Mouse (Mus musculus) stomach, postnatal 0 days (tissue): ENCODE data around the gene Aph1a. TPM values are rescaled to one million over a fixed set of nuclear protein-coding genes. Genes with fewer than 3 reads are reported as not detected.

Source experiments
- ATAC-seq: fragments of 200-750 bp; cut with Nextera tagmentation; 2 replicates; pipeline ENCODE4 v1.8.0; 2017; ENCODE audit not compliant: low FRiP score, low TSS enrichment
- DNase-seq: peaks from one replicate; pipeline ENCODE4 v3.0.0-alpha.2; 2016; ENCODE audit warnings: low spot score
- H3K27ac ChIP-seq: fragments of 300-500 bp; sonication (generic); replicated peaks from 2 replicates; pipeline ENCODE4 v1.5.1; 2014; ENCODE audit warnings: mild to moderate bottlenecking, control low read depth
- H3K27me3 ChIP-seq: fragments of 300-500 bp; sonication (generic); 2 replicates; pipeline ENCODE4 v1.6.1; 2014; ENCODE audit warnings: low read length; ENCODE audit not compliant: control insufficient read depth, insufficient read depth
- H3K36me3 ChIP-seq: fragments of 300-500 bp; sonication (generic); 2 replicates; pipeline ENCODE4 v1.6.1; 2014; ENCODE audit warnings: low read length, mixed read lengths; ENCODE audit not compliant: control insufficient read depth, insufficient read depth
- H3K4me1 ChIP-seq: fragments of 300-500 bp; sonication (generic); replicated peaks from 2 replicates; pipeline ENCODE4 v1.6.1; 2014; ENCODE audit warnings: antibody characterized with exemption; ENCODE audit not compliant: control insufficient read depth, insufficient read depth
- H3K4me2 ChIP-seq: fragments of 300-500 bp; sonication (generic); replicated peaks from 2 replicates; pipeline ENCODE4 v1.6.1; 2014; ENCODE audit warnings: low read depth, mild to moderate bottlenecking, control low read depth, moderate library complexity
- H3K4me3 ChIP-seq: fragments of 300-500 bp; sonication (generic); 2 replicates; pipeline ENCODE4 v1.5.1; 2014; ENCODE audit warnings: low read depth, low read length, control low read depth
- H3K9ac ChIP-seq: fragments of 300-500 bp; sonication (generic); 2 replicates; pipeline ENCODE4 v1.6.1; 2014; ENCODE audit warnings: mild to moderate bottlenecking, low read length, control low read depth, mixed read lengths
- H3K9me3 ChIP-seq: fragments of 300-500 bp; sonication (generic); 2 replicates; pipeline ENCODE4 v1.6.1; 2016; ENCODE audit warnings: low read length; ENCODE audit not compliant: control insufficient read depth
- CTCF ChIP-seq: IDR thresholded peaks from 2 replicates; pipeline ENCODE4 v1.5.1; 2016; ENCODE audit warnings: antibody characterized with exemption, low read depth, mild to moderate bottlenecking, moderate library complexity
- EP300 ChIP-seq: optimal IDR thresholded peaks from 2 replicates; pipeline ENCODE3; 2016; ENCODE audit warnings: antibody characterized with exemption
- WGBS: fragments of 180-500 bp; shearing (Covaris S2); extraction: QIAGEN DNeasy Blood & Tissue Kit; methylation state at CpG from one replicate; pipeline ENCODE4 v1.1.7; 2014; 5-methylcytosine and 5-hydroxymethylcytosine counted together
- polyA plus RNA-seq: library from polyadenylated mRNA; unstranded; fragments of >200 nt; fragmentation: Nextera tagmentation; extraction: Ambion mirVana; gene quantifications from 2 replicates; pipeline ENCODE4 v1.2.1, GENCODE M21; 2015

The Aph1a gene
- polyA plus RNA-seq, 1 experiment from 2014 or later, result 37.6 TPM

GRCm38 (mm10) chr3:95881979-95882815 is 11.6 kb upstream of the Aph1a start, which contains the start of gene Ciart:
Gene Ciart, minus strand, starts transcription at chr3:95882251.
- Histone ChIP-seq H3K9ac (peak within 1 kb of the TSS; percentile 58), H3K9me3 (no peaks in the 10 kb centered on the region), H3K4me2 (peak within 1 kb of the TSS; percentile 80), H3K27me3 (no peaks in the 10 kb centered on the region), H3K4me3 (peak within 1 kb of the TSS; percentile 48), H3K4me1 (no peaks in the 10 kb centered on the region; the same call in 1 of the 2 replicates), H3K36me3 (no peaks in the 10 kb centered on the region), H3K27ac (peak within 1 kb of the TSS; percentile 76)
- under 1% methylated on average over 63 of the region's 66 CpGs for WGBS
- DNase-seq, result peak; percentile 95
- ATAC-seq, result peak; percentile 98
- TF ChIP-seq EP300, result no peak
- no peak for TF ChIP-seq CTCF

GRCm38 (mm10) chr3:95882816-95883425 is 10.8 kb upstream of the Aph1a start:
- Histone ChIP-seq H3K27me3 (no peaks in the 10 kb centered on the region), H3K36me3 (no peaks in the 10 kb centered on the region), H3K9me3 (no peaks in the 10 kb centered on the region), H3K27ac (peak overlapping the region; percentile 76), H3K9ac (peak overlapping the region; percentile 58), H3K4me2 (peak overlapping the region; percentile 80), H3K4me3 (peak overlapping the region; percentile 48), H3K4me1 (no peaks in the 10 kb centered on the region; the same call in 1 of the 2 replicates)
- peak; percentile 65 for DNase-seq
- TF ChIP-seq CTCF (peak; percentile 75), EP300 (no peak)
- ATAC-seq, result no peak
- WGBS, result 2% methylated on average over 24 of the region's 24 CpGs

GRCm38 (mm10) chr3:95884400-95884799 is 9.4 kb upstream of the Aph1a start:
- H3K36me3 ChIP-seq, result no peaks in the 10 kb centered on the region
- no peaks in the 10 kb centered on the region; the same call in 1 of the 2 replicates for H3K4me1 ChIP-seq
- H3K9me3 ChIP-seq, result no peaks in the 10 kb centered on the region
- no peaks in the 10 kb centered on the region for H3K27me3 ChIP-seq
- DNase-seq (peak; percentile 49), ATAC-seq (no peak)
- no peak overlapping the region for H3K4me3 ChIP-seq
- WGBS, result 65% methylated on average over 5 of the region's 5 CpGs
- H3K27ac ChIP-seq, result no peak overlapping the region
- H3K9ac ChIP-seq, result no peak overlapping the region
- TF ChIP-seq CTCF (no peak), EP300 (no peak)
- H3K4me2 ChIP-seq, result no peak overlapping the region

GRCm38 (mm10) chr3:95887596-95887995 is 6.2 kb upstream of the Aph1a start:
- TF ChIP-seq CTCF (no peak), EP300 (no peak)
- H3K27me3 ChIP-seq, result no peaks in the 10 kb centered on the region
- H3K9ac ChIP-seq, result no peak overlapping the region
- H3K36me3 ChIP-seq, result no peaks in the 10 kb centered on the region
- no peaks in the 10 kb centered on the region for H3K9me3 ChIP-seq
- H3K4me2 ChIP-seq, result no peak overlapping the region
- H3K27ac ChIP-seq, result no peak overlapping the region
- H3K4me3 ChIP-seq, result no peak overlapping the region
- no peak for ATAC-seq
- 59% methylated on average over 4 of the region's 4 CpGs for WGBS
- DNase-seq, result no peak
- peaks cover 3% of the 10 kb centered on the region; the same call in 1 of the 2 replicates for H3K4me1 ChIP-seq

- Histone ChIP-seq H3K27ac (no peak overlapping the region), H3K4me3 (no peak overlapping the region), H3K27me3 (no peaks in the 10 kb centered on the region), H3K4me1 (0 out of 2 replicates have a peak, but pooled peaks cover 3% of the 10 kb centered on the region), H3K36me3 (no peaks in the 10 kb centered on the region), H3K9ac (no peak overlapping the region), H3K9me3 (no peaks in the 10 kb centered on the region), H3K4me2 (no peak overlapping the region)
- no peak for ATAC-seq
- WGBS, result 80% methylated on average over 3 of the region's 3 CpGs
- no peak for DNase-seq
- TF ChIP-seq EP300 (no peak), CTCF (no peak)
Observed at GRCm38 (mm10) chr3:95889664-95890063, 4.1 kb upstream of the Aph1a start.
